Mouse (Mus musculus) lung, embryonic 16.5 days (tissue): ENCODE measurements around the gene B4galnt2. TPM values are rescaled to one million over a fixed set of nuclear protein-coding genes. Genes with fewer than 3 reads are reported as not detected.

Experiments
- ATAC-seq: fragments of 200-750 bp; cut with Nextera tagmentation; 2 replicates; pipeline ENCODE4 v1.8.0; 2017; ENCODE audit warnings: low read depth, mild to moderate bottlenecking, moderate library complexity
- H3K27ac ChIP-seq: fragments of 300-500 bp; sonication (generic); 2 replicates; pipeline ENCODE4 v1.5.1; 2014; ENCODE audit warnings: mild to moderate bottlenecking, control low read depth, low read length
- H3K27me3 ChIP-seq: fragments of 300-500 bp; sonication (generic); 2 replicates; pipeline ENCODE4 v1.6.1; 2014; ENCODE audit warnings: low read depth, low read length, mixed read lengths; ENCODE audit not compliant: control insufficient read depth, insufficient read depth
- H3K36me3 ChIP-seq: fragments of 300-500 bp; sonication (generic); 2 replicates; pipeline ENCODE4 v1.6.1; 2014; ENCODE audit warnings: low read length; ENCODE audit not compliant: control insufficient read depth, insufficient read depth
- H3K4me1 ChIP-seq: fragments of 300-500 bp; sonication (generic); replicated peaks from 2 replicates; pipeline ENCODE4 v1.6.1; 2014; ENCODE audit warnings: low read length, mixed read lengths; ENCODE audit not compliant: control insufficient read depth, insufficient read depth
- H3K4me2 ChIP-seq: fragments of 300-500 bp; sonication (generic); 2 replicates; pipeline ENCODE4 v1.6.1; 2014; ENCODE audit warnings: low read depth, low read length, control low read depth
- H3K4me3 ChIP-seq: fragments of 300-500 bp; sonication (generic); 2 replicates; pipeline ENCODE4 v1.5.1; 2014; ENCODE audit warnings: mild to moderate bottlenecking, low read length, control low read depth
- H3K9ac ChIP-seq: fragments of 300-500 bp; sonication (generic); 2 replicates; pipeline ENCODE4 v1.6.1; 2014; ENCODE audit warnings: low read length, control low read depth
- H3K9me3 ChIP-seq: fragments of 300-500 bp; sonication (generic); 2 replicates; pipeline ENCODE4 v1.6.1; 2016; ENCODE audit warnings: low read length; ENCODE audit not compliant: control insufficient read depth
- WGBS: fragments of 180-500 bp; shearing (Covaris S2); extraction: QIAGEN DNeasy Blood & Tissue Kit; methylation state at CpG from one replicate; pipeline ENCODE4 v1.1.7; 2014; 5-methylcytosine and 5-hydroxymethylcytosine counted together
- polyA plus RNA-seq: library from polyadenylated mRNA; unstranded; fragments of >200 nt; fragmentation: Nextera tagmentation; extraction: Ambion mirVana; gene quantifications from 2 replicates; pipeline ENCODE4 v1.2.1, GENCODE M21; 2015

The B4galnt2 gene
- 0.16 and 0.50 TPM in 2 replicates for polyA plus RNA-seq

GRCm38 (mm10) chr11:95914571-95914991, at the start of gene B4galnt2:
B4galnt2 (minus strand) TSS chr11:95914891.
- Histone ChIP-seq H3K4me2 (peak within 1 kb of the TSS; percentile 51), H3K9me3 (no peaks in the 10 kb centered on the region), H3K4me3 (peak within 1 kb of the TSS; percentile 35), H3K27me3 (peaks cover 55% of the 10 kb centered on the region), H3K4me1 (peaks cover 9% of the 10 kb centered on the region), H3K36me3 (no peaks in the 10 kb centered on the region), H3K27ac (no peak within 1 kb of the TSS), H3K9ac (peak within 1 kb of the TSS; percentile 35; the same call in 1 of the 2 replicates)
- under 1% methylated on average over 35 of the region's 35 CpGs for WGBS
- ATAC-seq, result no peak

DNA sequence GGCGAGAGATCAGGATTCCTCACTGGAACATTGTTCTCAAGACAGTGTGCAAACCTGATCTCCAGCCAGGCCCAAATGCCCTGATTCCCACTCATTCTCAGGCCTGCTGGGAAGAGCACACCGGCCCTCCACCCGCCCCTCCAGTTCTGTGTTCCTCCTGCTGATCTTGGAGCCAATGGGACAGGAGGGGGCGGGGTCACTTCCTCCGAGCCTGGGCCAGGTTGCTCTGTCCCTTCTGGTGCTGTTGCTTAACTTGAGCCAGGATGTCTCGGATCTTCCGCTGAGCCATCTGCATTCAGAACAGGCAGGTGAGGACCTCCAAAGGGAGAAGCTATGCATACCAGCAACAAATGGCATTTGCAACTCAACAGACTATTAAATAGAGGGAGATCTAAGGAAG, 48.6 kb upstream of the B4galnt2 start:
- Histone ChIP-seq H3K36me3 (peaks cover 31% of the 10 kb centered on the region), H3K4me1 (no peaks in the 10 kb centered on the region), H3K4me2 (no peak overlapping the region), H3K9me3 (no peaks in the 10 kb centered on the region), H3K27me3 (no peaks in the 10 kb centered on the region), H3K4me3 (no peak overlapping the region), H3K27ac (no peak overlapping the region), H3K9ac (no peak overlapping the region)
- 59% methylated on average over 7 of the region's 7 CpGs for WGBS
- no peak for ATAC-seq

GRCm38 (mm10) chr11:95959152-95959551, 44.5 kb upstream of the B4galnt2 start:
- Histone ChIP-seq H3K36me3 (peaks cover 11% of the 10 kb centered on the region), H3K4me3 (no peak overlapping the region), H3K27ac (no peak overlapping the region), H3K4me1 (peaks cover 3% of the 10 kb centered on the region; the same call in 1 of the 2 replicates), H3K9me3 (no peaks in the 10 kb centered on the region), H3K4me2 (no peak overlapping the region), H3K9ac (no peak overlapping the region), H3K27me3 (no peaks in the 10 kb centered on the region)
- ATAC-seq, result no peak
- 51% methylated on average over 6 of the region's 6 CpGs for WGBS

DNA sequence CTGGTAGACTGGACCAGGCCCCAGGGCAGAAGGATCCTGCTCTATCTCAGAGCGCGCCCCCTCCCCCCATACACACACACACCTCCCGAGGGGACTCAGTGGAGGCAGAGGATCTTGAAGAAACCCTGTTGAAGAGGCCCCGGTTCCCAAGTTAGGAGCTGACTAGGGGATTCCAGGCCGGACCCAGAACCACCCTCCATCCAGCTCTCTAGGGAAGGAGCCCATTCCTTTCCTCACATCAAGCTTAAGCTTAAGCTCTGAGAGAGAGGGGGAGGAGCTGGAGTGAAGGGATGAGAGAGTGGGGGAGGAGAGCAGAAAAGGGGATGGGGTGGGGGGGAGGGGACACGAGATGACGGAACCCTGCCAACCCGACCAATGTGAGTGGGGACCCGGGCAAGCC, 43.6 kb upstream of the B4galnt2 start:
- 58% methylated on average over 9 of the region's 9 CpGs for WGBS
- Histone ChIP-seq H3K27me3 (no peaks in the 10 kb centered on the region), H3K4me1 (peaks cover 3% of the 10 kb centered on the region; the same call in 1 of the 2 replicates), H3K4me2 (no peak overlapping the region), H3K27ac (no peak overlapping the region), H3K4me3 (no peak overlapping the region), H3K36me3 (peaks cover 11% of the 10 kb centered on the region), H3K9me3 (no peaks in the 10 kb centered on the region), H3K9ac (no peak overlapping the region)
- no peak for ATAC-seq

DNA sequence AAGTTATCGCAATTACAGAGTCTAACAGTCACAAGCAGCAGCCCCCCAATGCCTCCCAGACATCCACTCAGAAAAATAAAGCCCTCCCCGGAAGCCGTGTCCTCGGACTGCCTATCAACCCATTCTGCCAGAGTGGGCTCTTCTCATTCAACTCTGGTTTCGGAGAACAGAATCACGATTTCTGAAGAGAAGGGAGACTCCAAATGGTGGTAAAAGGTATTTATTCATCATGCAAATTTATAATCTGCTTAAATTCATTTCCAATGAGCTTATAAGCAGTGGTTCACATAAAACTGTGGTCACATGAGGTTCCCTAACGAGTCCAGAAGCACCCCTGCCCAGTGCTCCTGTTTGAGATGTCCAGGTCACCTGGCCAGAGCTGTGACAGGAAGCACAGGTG, 42.7 kb upstream of the B4galnt2 start:
- 57% methylated on average over 7 of the region's 7 CpGs for WGBS
- ATAC-seq, result no peak

DNA sequence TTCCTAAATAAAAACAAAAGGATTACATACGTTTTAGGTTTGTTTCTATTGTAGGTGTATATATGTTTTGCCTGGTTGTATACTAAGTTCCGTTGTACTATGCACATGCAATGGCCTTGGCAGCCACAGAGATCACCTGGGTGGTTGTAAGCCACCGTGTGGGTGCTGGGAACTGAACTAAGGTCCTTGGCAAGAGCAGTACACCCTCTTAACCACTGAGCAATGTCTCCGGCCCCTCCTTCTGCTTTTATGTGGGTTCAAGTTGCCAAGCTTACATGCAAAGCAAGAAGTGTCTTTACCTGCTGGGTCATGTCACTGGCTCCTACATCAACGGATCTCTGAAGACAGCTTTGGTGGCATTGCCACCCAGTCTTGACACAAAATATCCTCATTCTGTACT, 38.6 kb upstream of the B4galnt2 start:
- no peak for ATAC-seq
- 76% methylated on average over 5 of the region's 5 CpGs for WGBS
- Histone ChIP-seq H3K4me1 (peaks cover 3% of the 10 kb centered on the region; the same call in 1 of the 2 replicates), H3K4me3 (no peak overlapping the region), H3K36me3 (no peaks in the 10 kb centered on the region), H3K27me3 (no peaks in the 10 kb centered on the region), H3K4me2 (no peak overlapping the region), H3K27ac (no peak overlapping the region), H3K9ac (no peak overlapping the region), H3K9me3 (no peaks in the 10 kb centered on the region)

More for the DNA sequence above, 42.7 kb upstream of the B4galnt2 start:
- no peak overlapping the region for H3K27ac ChIP-seq
- no peaks in the 10 kb centered on the region for H3K9me3 ChIP-seq
- H3K27me3 ChIP-seq, result no peaks in the 10 kb centered on the region
- peak overlapping the region; percentile 19; the same call in 1 of the 2 replicates for H3K4me3 ChIP-seq
- H3K9ac ChIP-seq, result peak overlapping the region; percentile 47; the same call in 1 of the 2 replicates
- peaks cover 10% of the 10 kb centered on the region for H3K36me3 ChIP-seq
- H3K4me2 ChIP-seq, result peak overlapping the region; percentile 34; the same call in 1 of the 2 replicates
- H3K4me1 ChIP-seq, result peaks cover 3% of the 10 kb centered on the region; the same call in 1 of the 2 replicates

- Histone ChIP-seq H3K4me3 (no peak overlapping the region), H3K4me1 (no peaks in the 10 kb centered on the region), H3K9me3 (no peaks in the 10 kb centered on the region), H3K27ac (no peak overlapping the region), H3K4me2 (no peak overlapping the region), H3K36me3 (no peaks in the 10 kb centered on the region), H3K27me3 (no peaks in the 10 kb centered on the region), H3K9ac (no peak overlapping the region)
- no peak for ATAC-seq
- 70% methylated on average over 13 of the region's 13 CpGs for WGBS
These were observed 31.3 kb upstream of the B4galnt2 start for GRCm38 (mm10) chr11:95945838-95946472.

- no peaks in the 10 kb centered on the region for H3K4me1 ChIP-seq
- H3K9me3 ChIP-seq, result no peaks in the 10 kb centered on the region
- no peak overlapping the region for H3K27ac ChIP-seq
- no peak overlapping the region for H3K4me3 ChIP-seq
- no peaks in the 10 kb centered on the region for H3K27me3 ChIP-seq
- H3K4me2 ChIP-seq, result no peak overlapping the region
- no peak for ATAC-seq
- H3K36me3 ChIP-seq, result no peaks in the 10 kb centered on the region
- 34% methylated on average over 11 of the region's 11 CpGs for WGBS
- no peak overlapping the region for H3K9ac ChIP-seq
These were observed 25.3 kb upstream of the B4galnt2 start for GRCm38 (mm10) chr11:95939828-95940507.

- WGBS, result 72% methylated on average over 6 of the region's 6 CpGs
- Histone ChIP-seq H3K27me3 (no peaks in the 10 kb centered on the region), H3K36me3 (no peaks in the 10 kb centered on the region), H3K9ac (no peak overlapping the region), H3K9me3 (no peaks in the 10 kb centered on the region), H3K4me2 (no peak overlapping the region), H3K4me3 (no peak overlapping the region), H3K4me1 (no peaks in the 10 kb centered on the region), H3K27ac (no peak overlapping the region)
- ATAC-seq, result no peak
These were observed 21.7 kb upstream of the B4galnt2 start for GRCm38 (mm10) chr11:95936409-95936808.
